Mouse (Mus musculus) cortical plate, adult 2 months (tissue): ENCODE measurements around the gene Bbs9. TPM values are rescaled to one million over a fixed set of nuclear protein-coding genes. Genes with fewer than 3 reads are reported as not detected.

Experiments
- H3K27ac ChIP-seq: fragments of 200-500 bp; 2 replicates; pipeline ENCODE4 v1.5.1; 2012; ENCODE audit warnings: low read length, control low read depth, inconsistent platforms; ENCODE audit not compliant: insufficient read depth
- H3K4me1 ChIP-seq: fragments of 200-500 bp; 2 replicates; pipeline ENCODE4 v1.6.1; 2011; ENCODE audit warnings: low read length; ENCODE audit not compliant: control insufficient read depth, insufficient read depth
- H3K4me3 ChIP-seq: fragments of 200-500 bp; 2 replicates; pipeline ENCODE4 v1.5.1; 2011; ENCODE audit warnings: mild to moderate bottlenecking, low read length, control low read depth; ENCODE audit not compliant: insufficient read depth
- CTCF ChIP-seq: fragments of 200-500 bp; IDR thresholded peaks from 2 replicates; pipeline ENCODE4 v1.5.1; 2011; ENCODE audit warnings: mild to moderate bottlenecking, control low read depth, low read length; ENCODE audit not compliant: insufficient read depth; ENCODE audit errors: extremely low read depth
- POLR2A ChIP-seq: fragments of 200-500 bp; IDR thresholded peaks from 2 replicates; pipeline ENCODE4 v1.6.1; 2011; ENCODE audit warnings: mild to moderate bottlenecking, low read length, control low read depth; ENCODE audit not compliant: insufficient read depth; ENCODE audit errors: extremely low read depth
- polyA plus RNA-seq: library from polyadenylated mRNA; depleted of rRNA; stranded (reverse); fragments of >200 nt; gene quantifications from 2 replicates; pipeline ENCODE4 v1.2.3, GENCODE M21; 2012

Gene Bbs9
- polyA plus RNA-seq, 1 experiment: 17.9 TPM

- Histone ChIP-seq H3K4me3 (no peak overlapping the region), H3K4me1 (no peaks in the 10 kb centered on the region), H3K27ac (no peak overlapping the region)
- no peak for TF ChIP-seq CTCF
- TF ChIP-seq POLR2A: no peak
Observed at GRCm38 (mm10) chr9:22543467-22543866, 68.0 kb downstream of the Bbs9 start.

- Histone ChIP-seq H3K4me3 (no peak overlapping the region), H3K27ac (no peak overlapping the region), H3K4me1 (no peaks in the 10 kb centered on the region)
- TF ChIP-seq POLR2A (no peak), CTCF (no peak)
Observed at GRCm38 (mm10) chr9:22544349-22545341, 69.1 kb downstream of the Bbs9 start.

GRCm38 (mm10) chr9:22551273-22551672 lies 75.8 kb downstream of the Bbs9 start:
- Histone ChIP-seq H3K4me3 (no peak overlapping the region), H3K4me1 (no peaks in the 10 kb centered on the region), H3K27ac (no peak overlapping the region)
- TF ChIP-seq CTCF: no peak
- no peak for TF ChIP-seq POLR2A

DNA sequence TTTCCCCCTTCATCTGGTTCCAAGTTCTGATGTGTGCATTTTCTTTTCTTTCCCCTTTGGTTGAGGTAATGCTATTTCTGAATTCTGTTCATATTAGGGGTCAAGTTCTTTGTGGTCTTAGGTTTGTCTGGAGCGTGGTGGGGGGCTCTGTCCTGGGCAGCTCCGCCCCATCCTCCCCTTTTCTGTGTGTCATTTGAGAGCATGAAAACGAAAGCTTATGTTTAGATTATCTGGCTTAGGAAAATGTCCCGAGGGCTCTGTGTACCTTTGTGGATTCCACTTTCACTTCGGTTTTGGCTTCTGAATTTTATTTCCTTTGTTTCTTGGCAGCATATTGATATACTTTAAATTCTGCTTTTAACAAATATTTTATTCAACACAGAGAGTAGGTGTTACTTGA lies 80.6 kb downstream of the Bbs9 start:
- TF ChIP-seq POLR2A (no peak), CTCF (no peak)
- Histone ChIP-seq H3K27ac (no peak overlapping the region), H3K4me1 (no peaks in the 10 kb centered on the region), H3K4me3 (no peak overlapping the region)

- TF ChIP-seq POLR2A (no peak), CTCF (peak; percentile 89)
Observed at GRCm38 (mm10) chr9:22557467-22557866, 82.0 kb downstream of the Bbs9 start.

GRCm38 (mm10) chr9:22563612-22564347 lies 88.3 kb downstream of the Bbs9 start:
- H3K4me1 ChIP-seq: no peaks in the 10 kb centered on the region
- no peak overlapping the region for H3K27ac ChIP-seq
- TF ChIP-seq POLR2A (no peak), CTCF (no peak)
- no peak overlapping the region for H3K4me3 ChIP-seq

More at GRCm38 (mm10) chr9:22557467-22557866, 82.0 kb downstream of the Bbs9 start:
- H3K4me3 ChIP-seq: no peak overlapping the region
- H3K27ac ChIP-seq: no peak overlapping the region
- H3K4me1 ChIP-seq: no peaks in the 10 kb centered on the region

DNA sequence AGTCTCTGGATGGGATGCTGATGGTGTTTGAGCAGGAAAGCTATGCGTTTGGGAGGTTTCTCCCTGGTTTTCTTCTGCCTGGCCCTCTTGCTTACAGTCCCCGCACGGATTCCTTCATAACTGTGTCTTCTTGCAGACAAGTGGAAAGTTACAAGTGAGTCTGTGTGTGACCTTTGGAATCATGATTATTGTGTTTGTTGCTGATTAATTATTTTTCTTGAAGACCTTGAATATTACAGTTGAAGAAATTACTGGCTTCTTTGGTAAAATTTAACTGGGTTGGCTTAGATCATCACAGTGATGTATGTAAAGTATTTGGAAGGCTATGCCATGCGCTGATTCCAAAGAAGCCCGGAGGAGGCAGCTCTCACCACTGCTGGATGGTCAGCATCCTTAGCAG lies 92.2 kb downstream of the Bbs9 start:
- H3K4me1 ChIP-seq: no peaks in the 10 kb centered on the region
- H3K27ac ChIP-seq: no peak overlapping the region
- no peak overlapping the region for H3K4me3 ChIP-seq
- TF ChIP-seq CTCF (no peak), POLR2A (no peak)

DNA sequence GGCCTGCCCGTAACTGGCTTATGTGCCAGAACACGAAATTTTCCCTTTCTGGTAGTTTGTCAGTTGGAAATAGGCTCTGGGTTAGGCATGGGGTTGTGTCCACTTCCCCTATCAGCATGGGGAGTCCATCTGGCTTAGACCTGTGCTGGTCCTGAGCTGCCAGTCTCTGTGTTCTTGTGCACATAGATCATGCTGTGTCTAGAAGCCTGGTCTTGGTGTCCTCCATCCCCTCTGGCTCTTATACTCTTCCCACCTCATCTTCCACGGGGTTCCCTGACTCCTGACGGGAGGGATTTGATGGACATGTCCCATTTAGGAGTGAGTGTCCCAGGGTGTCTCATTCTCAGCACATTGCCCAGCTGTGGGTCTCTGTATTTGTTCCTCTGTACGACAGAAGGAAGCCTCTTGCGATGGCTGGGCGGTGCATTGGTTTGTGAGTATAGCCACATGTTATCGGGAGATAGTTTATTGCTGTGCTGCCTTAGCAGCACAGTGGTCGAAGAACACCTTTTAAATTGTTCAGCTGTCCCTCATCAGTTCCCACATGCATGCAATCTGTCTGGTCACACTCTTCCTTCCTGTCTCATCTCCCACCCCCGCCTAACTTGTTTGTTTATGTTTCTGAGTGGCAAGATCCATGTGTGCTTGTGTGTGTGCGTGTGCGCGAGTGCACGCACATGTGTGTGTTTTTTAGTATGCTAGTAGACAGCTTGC lies 101.1 kb downstream of the Bbs9 start:
- TF ChIP-seq CTCF (no peak), POLR2A (no peak)
- no peak overlapping the region for H3K4me3 ChIP-seq
- H3K27ac ChIP-seq: no peak overlapping the region

GRCm38 (mm10) chr9:22578266-22578665 lies 102.8 kb downstream of the Bbs9 start:
- Histone ChIP-seq H3K27ac (no peak overlapping the region), H3K4me3 (no peak overlapping the region), H3K4me1 (no peaks in the 10 kb centered on the region)
- TF ChIP-seq CTCF (no peak), POLR2A (no peak)

More for the DNA sequence above, 101.1 kb downstream of the Bbs9 start:
- no peaks in the 10 kb centered on the region for H3K4me1 ChIP-seq
